Mouse (Mus musculus) spleen, postnatal 14 days (tissue): ENCODE results near the gene Slc25a51.

Experiments
- DNase-seq, 2 experiments: peaks; one replicate each; pipeline ENCODE4 v3.0.0; 2021 to 2022; ENCODE audit warnings: low spot score in 2 of 2

The Slc25a51 gene

GRCm38 (mm10) chr4:45408427-45409132, at the start of gene Slc25a51:
Slc25a51 (minus strand) TSS chr4:45408766.
- peak; percentile 73 to 80 for DNase-seq

GRCm38 (mm10) chr4:45457543-45457942, 49.0 kb upstream of the Slc25a51 start:
- DNase-seq, result no peak

GRCm38 (mm10) chr4:45455001-45455400, 46.4 kb upstream of the Slc25a51 start:
- no peak for DNase-seq

- DNase-seq, result no peak
Measured at GRCm38 (mm10) chr4:45453271-45453851, 44.8 kb upstream of the Slc25a51 start.

GRCm38 (mm10) chr4:45452569-45453111, 44.1 kb upstream of the Slc25a51 start:
- no peak for DNase-seq

- no peak for DNase-seq
Measured at GRCm38 (mm10) chr4:45449012-45449411, 40.4 kb upstream of the Slc25a51 start.

- no peak for DNase-seq
Measured at GRCm38 (mm10) chr4:45448481-45448880, 39.9 kb upstream of the Slc25a51 start.

- DNase-seq, result no peak
Measured at GRCm38 (mm10) chr4:45447196-45447595, 38.6 kb upstream of the Slc25a51 start.

GRCm38 (mm10) chr4:45445235-45445634, 36.7 kb upstream of the Slc25a51 start:
- DNase-seq, result no peak

- no peak for DNase-seq
Measured at GRCm38 (mm10) chr4:45444813-45445212, 36.2 kb upstream of the Slc25a51 start.

- no peak for DNase-seq
Measured at GRCm38 (mm10) chr4:45443652-45444051, 35.1 kb upstream of the Slc25a51 start.

- no peak for DNase-seq
Measured at GRCm38 (mm10) chr4:45442237-45442636, 33.7 kb upstream of the Slc25a51 start.

- DNase-seq, result no peak
Measured at GRCm38 (mm10) chr4:45441778-45442177, 33.2 kb upstream of the Slc25a51 start.

GRCm38 (mm10) chr4:45439281-45439680, 30.7 kb upstream of the Slc25a51 start:
- no peak for DNase-seq

- DNase-seq, result no peak
Measured at GRCm38 (mm10) chr4:45437010-45437409, 28.4 kb upstream of the Slc25a51 start.

GRCm38 (mm10) chr4:45436383-45436913, 27.9 kb upstream of the Slc25a51 start:
- DNase-seq, result no peak

GRCm38 (mm10) chr4:45435899-45436298, 27.3 kb upstream of the Slc25a51 start:
- no peak for DNase-seq

GRCm38 (mm10) chr4:45434681-45435080, 26.1 kb upstream of the Slc25a51 start:
- no peak for DNase-seq

GRCm38 (mm10) chr4:45434071-45434470, 25.5 kb upstream of the Slc25a51 start:
- no peak for DNase-seq

- DNase-seq, result no peak
Measured at GRCm38 (mm10) chr4:45431806-45432205, 23.2 kb upstream of the Slc25a51 start.

- no peak for DNase-seq
Measured at GRCm38 (mm10) chr4:45431316-45431715, 22.8 kb upstream of the Slc25a51 start.

GRCm38 (mm10) chr4:45429451-45429850, 20.9 kb upstream of the Slc25a51 start:
- no peak for DNase-seq
